Mouse (Mus musculus): ENCODE data around the gene Ulk4.

Gene Ulk4

GRCm38 (mm10) chr9:121122039-121122438 is 155.0 kb downstream of the Ulk4 start:
- DNase-seq (ENCODE audit: low read depth in 1 of 2, low spot score in 2 of 2), result no peak

GRCm38 (mm10) chr9:121117936-121118335 is 159.1 kb downstream of the Ulk4 start:
- no peak for DNase-seq (ENCODE audit: low read depth in 1 of 2, low spot score in 2 of 2)

- DNase-seq (ENCODE audit: low read depth in 1 of 2, low spot score in 2 of 2), result no peak
These were observed 164.9 kb downstream of the Ulk4 start for GRCm38 (mm10) chr9:121112131-121112530.

- no peak for DNase-seq (ENCODE audit: low read depth in 1 of 2, low spot score in 2 of 2)
These were observed 168.9 kb downstream of the Ulk4 start for GRCm38 (mm10) chr9:121108110-121108509.

- DNase-seq (ENCODE audit: low read depth in 1 of 2, low spot score in 2 of 2), result no peak
These were observed 169.4 kb downstream of the Ulk4 start for GRCm38 (mm10) chr9:121107643-121108042.

- DNase-seq (ENCODE audit: low read depth in 1 of 2, low spot score in 2 of 2), result no peak
These were observed 169.9 kb downstream of the Ulk4 start for GRCm38 (mm10) chr9:121107101-121107500.

GRCm38 (mm10) chr9:121101516-121101915 is 175.5 kb downstream of the Ulk4 start:
- DNase-seq (ENCODE audit: low read depth in 1 of 2, low spot score in 2 of 2), result no peak

GRCm38 (mm10) chr9:121099453-121099852 is 177.5 kb downstream of the Ulk4 start:
- no peak for DNase-seq (ENCODE audit: low read depth in 1 of 2, low spot score in 2 of 2)

GRCm38 (mm10) chr9:121093760-121094159 is 183.2 kb downstream of the Ulk4 start:
- no peak for DNase-seq (ENCODE audit: low read depth in 1 of 2, low spot score in 2 of 2)

- no peak for DNase-seq (ENCODE audit: low read depth in 1 of 2, low spot score in 2 of 2)
These were observed 184.4 kb downstream of the Ulk4 start for GRCm38 (mm10) chr9:121092568-121092967.

- no peak for DNase-seq (ENCODE audit: low read depth in 1 of 2, low spot score in 2 of 2)
These were observed 185.8 kb downstream of the Ulk4 start for GRCm38 (mm10) chr9:121091016-121091735.

GRCm38 (mm10) chr9:121087661-121088060 is 189.3 kb downstream of the Ulk4 start:
- no peak for DNase-seq (ENCODE audit: low read depth in 1 of 2, low spot score in 2 of 2)

- DNase-seq (ENCODE audit: low read depth in 1 of 2, low spot score in 2 of 2), result no peak
These were observed 192.8 kb downstream of the Ulk4 start for GRCm38 (mm10) chr9:121084191-121084590.

GRCm38 (mm10) chr9:121080834-121081233 is 196.2 kb downstream of the Ulk4 start:
- DNase-seq (ENCODE audit: low read depth in 1 of 2, low spot score in 2 of 2), result no peak

GRCm38 (mm10) chr9:121080413-121080812 is 196.6 kb downstream of the Ulk4 start:
- no peak for DNase-seq (ENCODE audit: low read depth in 1 of 2, low spot score in 2 of 2)

GRCm38 (mm10) chr9:121079388-121080088 is 197.5 kb downstream of the Ulk4 start:
- DNase-seq (ENCODE audit: low read depth in 1 of 2, low spot score in 2 of 2), result no peak

GRCm38 (mm10) chr9:121076291-121076690 is 200.7 kb downstream of the Ulk4 start:
- DNase-seq (ENCODE audit: low read depth in 1 of 2, low spot score in 2 of 2), result no peak

GRCm38 (mm10) chr9:121075246-121075645 is 201.8 kb downstream of the Ulk4 start:
- DNase-seq (ENCODE audit: low read depth in 1 of 2, low spot score in 2 of 2), result no peak

- no peak for DNase-seq (ENCODE audit: low read depth in 1 of 2, low spot score in 2 of 2)
These were observed 202.3 kb downstream of the Ulk4 start for GRCm38 (mm10) chr9:121074726-121075125.

GRCm38 (mm10) chr9:121072127-121072757 is 204.8 kb downstream of the Ulk4 start:
- no peak for DNase-seq (ENCODE audit: low read depth in 1 of 2, low spot score in 2 of 2)

- DNase-seq (ENCODE audit: low read depth in 1 of 2, low spot score in 2 of 2), result no peak
These were observed 205.4 kb downstream of the Ulk4 start for GRCm38 (mm10) chr9:121071461-121072126.

GRCm38 (mm10) chr9:121071050-121071449 is 205.9 kb downstream of the Ulk4 start:
- DNase-seq (ENCODE audit: low read depth in 1 of 2, low spot score in 2 of 2), result no peak

Measured in monocyte, adult 2 months (primary cell).